Mouse (Mus musculus): ENCODE measurements at regions not wholly inside any gene's neighbourhood (a gene's known extent, or its start where the extent isn't known, plus 50 kb on each side); places are given as distances from the start of the nearest gene placed in this dataset.

GRCm38 (mm10) chr1:137802119-137802518 lies 373.4 kb downstream of the Ptprc start:
- no peak for ATAC-seq (replicated peaks; ENCODE audit: low read depth, poor library complexity, severe bottlenecking)

- no peak for ATAC-seq (replicated peaks; ENCODE audit: low read depth, poor library complexity, severe bottlenecking)
Measured at GRCm38 (mm10) chr1:137800752-137801151, 374.8 kb downstream of the Ptprc start.

- no peak for ATAC-seq (replicated peaks; ENCODE audit: low read depth, poor library complexity, severe bottlenecking)
Measured at GRCm38 (mm10) chr1:137788789-137789188, 386.7 kb downstream of the Ptprc start.

- ATAC-seq (replicated peaks; ENCODE audit: low read depth, poor library complexity, severe bottlenecking), result no peak
Measured at GRCm38 (mm10) chr1:137786653-137787052, 388.9 kb downstream of the Ptprc start.

- no peak for ATAC-seq (replicated peaks; ENCODE audit: low read depth, poor library complexity, severe bottlenecking)
Measured at GRCm38 (mm10) chr1:137774586-137774985, 400.9 kb downstream of the Ptprc start.

- ATAC-seq (replicated peaks; ENCODE audit: low read depth, poor library complexity, severe bottlenecking), result no peak
Measured at GRCm38 (mm10) chr1:137760797-137761196, 414.7 kb downstream of the Ptprc start.

- peak; percentile 94 for ATAC-seq (replicated peaks; ENCODE audit: low read depth, poor library complexity, severe bottlenecking)
Measured at GRCm38 (mm10) chr1:137751446-137751961, 424.0 kb downstream of the Ptprc start.

- no peak for ATAC-seq (replicated peaks; ENCODE audit: low read depth, poor library complexity, severe bottlenecking)
Measured at GRCm38 (mm10) chr1:137750894-137751293, 424.6 kb downstream of the Ptprc start.

- ATAC-seq (replicated peaks; ENCODE audit: low read depth, poor library complexity, severe bottlenecking), result no peak
Measured at GRCm38 (mm10) chr1:137746129-137746528, 429.4 kb downstream of the Ptprc start.

- ATAC-seq (replicated peaks; ENCODE audit: low read depth, poor library complexity, severe bottlenecking), result no peak
Measured at GRCm38 (mm10) chr1:137738157-137738851, 437.2 kb downstream of the Ptprc start.

- ATAC-seq (replicated peaks; ENCODE audit: low read depth, poor library complexity, severe bottlenecking), result no peak
Measured at GRCm38 (mm10) chr1:137703882-137704281, 471.6 kb downstream of the Ptprc start.

GRCm38 (mm10) chr1:137698876-137699275 lies 476.6 kb downstream of the Ptprc start:
- ATAC-seq (replicated peaks; ENCODE audit: low read depth, poor library complexity, severe bottlenecking), result no peak

GRCm38 (mm10) chr1:137697289-137697688 lies 478.2 kb downstream of the Ptprc start:
- ATAC-seq (replicated peaks; ENCODE audit: low read depth, poor library complexity, severe bottlenecking), result no peak

- no peak for ATAC-seq (replicated peaks; ENCODE audit: low read depth, poor library complexity, severe bottlenecking)
Measured at GRCm38 (mm10) chr1:137696796-137697195, 478.7 kb downstream of the Ptprc start.

GRCm38 (mm10) chr1:137695751-137696150 lies 479.8 kb downstream of the Ptprc start:
- no peak for ATAC-seq (replicated peaks; ENCODE audit: low read depth, poor library complexity, severe bottlenecking)

GRCm38 (mm10) chr1:137692525-137692924 lies 483.0 kb downstream of the Ptprc start:
- peak; percentile 47; the same call in 1 of the 2 replicates for ATAC-seq (replicated peaks; ENCODE audit: low read depth, poor library complexity, severe bottlenecking)

- no peak for ATAC-seq (replicated peaks; ENCODE audit: low read depth, poor library complexity, severe bottlenecking)
Measured at GRCm38 (mm10) chr1:137690860-137691595, 484.5 kb downstream of the Ptprc start.

- ATAC-seq (replicated peaks; ENCODE audit: low read depth, poor library complexity, severe bottlenecking), result no peak
Measured at GRCm38 (mm10) chr1:137670650-137671049, 504.9 kb downstream of the Ptprc start.

GRCm38 (mm10) chr1:137669849-137670248 lies 505.7 kb downstream of the Ptprc start:
- no peak for ATAC-seq (replicated peaks; ENCODE audit: low read depth, poor library complexity, severe bottlenecking)

- ATAC-seq (replicated peaks; ENCODE audit: low read depth, poor library complexity, severe bottlenecking), result no peak
Measured at GRCm38 (mm10) chr1:137658141-137658540, 517.4 kb downstream of the Ptprc start.

GRCm38 (mm10) chr1:137656900-137657458 lies 518.5 kb downstream of the Ptprc start:
- ATAC-seq (replicated peaks; ENCODE audit: low read depth, poor library complexity, severe bottlenecking), result no peak

Data from common myeloid progenitor, adult 5-6 weeks (primary cell).